Mouse (Mus musculus): ENCODE data around the gene Catsperb. TPM values are rescaled to one million over a fixed set of nuclear protein-coding genes. Genes with fewer than 3 reads are reported as not detected.
"Not testable (repeated sequence)": the region's sequence is repeated elsewhere in the genome, so short reads cannot be mapped to it uniquely, and the experiment has no call there.

The Catsperb gene
- not detected in 2 replicates for polyA plus RNA-seq (2015; fragmentation: Nextera tagmentation; extraction: Ambion mirVana)

DNA sequence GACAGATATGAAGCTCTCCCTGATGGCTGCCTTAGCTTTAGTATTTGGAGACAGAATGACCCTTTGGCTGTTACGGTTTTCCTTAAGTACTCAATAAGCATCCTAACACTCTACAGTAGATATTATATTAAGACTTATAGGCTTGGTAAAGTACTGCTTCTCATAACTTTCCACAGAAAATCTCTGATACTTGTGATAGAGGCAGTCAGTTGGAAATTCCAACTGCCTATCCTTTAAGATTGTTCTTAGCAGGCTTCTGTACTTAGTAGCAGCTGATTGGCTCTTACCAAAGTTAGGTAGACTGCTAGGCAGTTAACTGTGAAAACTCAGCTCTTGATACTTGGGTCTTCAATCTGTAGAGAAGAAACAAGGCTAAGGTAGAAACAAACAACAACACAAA is at the start of gene Catsperb:
Catsperb (plus strand) TSS at position 301 of the 400 bp plus-strand sequence.
- H3K27me3 ChIP-seq (replicated peaks); H3K9me3 ChIP-seq (replicated peaks); H3K4me3 ChIP-seq (replicated peaks); ATAC-seq (ENCODE audit: low FRiP score); H3K4me2 ChIP-seq; H3K27ac ChIP-seq (replicated peaks); H3K9ac ChIP-seq (replicated peaks); H3K36me3 ChIP-seq; H3K4me1 ChIP-seq: not testable (repeated sequence)
- 73% methylated on average over 1 of the region's 1 CpGs for WGBS

DNA sequence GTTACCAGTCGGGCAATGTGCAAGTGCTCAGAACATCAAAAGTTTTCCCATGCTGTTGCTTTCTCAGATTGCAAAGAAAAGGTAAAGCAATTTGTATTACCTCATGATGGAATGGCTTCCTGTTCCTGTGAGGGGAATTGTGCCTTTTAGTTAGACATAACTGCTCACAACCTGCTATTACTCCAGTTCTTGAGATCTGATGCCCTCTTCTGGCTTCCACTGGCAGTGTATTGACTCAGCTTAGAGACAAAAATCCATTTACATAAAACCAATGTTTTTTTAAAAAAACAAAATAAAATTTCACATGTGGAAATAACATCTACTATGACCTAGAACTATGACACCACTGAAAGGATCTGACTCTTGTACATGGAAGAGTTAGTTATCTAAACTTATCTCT is 43.0 kb upstream of the Catsperb start:
- not testable (repeated sequence) for H3K9me3 ChIP-seq (replicated peaks); H3K4me3 ChIP-seq (replicated peaks); H3K36me3 ChIP-seq; H3K27ac ChIP-seq (replicated peaks); H3K27me3 ChIP-seq (replicated peaks); ATAC-seq (ENCODE audit: low FRiP score); H3K4me2 ChIP-seq; H3K9ac ChIP-seq (replicated peaks); H3K4me1 ChIP-seq
- 89% methylated on average over 1 of the region's 1 CpGs for WGBS

DNA sequence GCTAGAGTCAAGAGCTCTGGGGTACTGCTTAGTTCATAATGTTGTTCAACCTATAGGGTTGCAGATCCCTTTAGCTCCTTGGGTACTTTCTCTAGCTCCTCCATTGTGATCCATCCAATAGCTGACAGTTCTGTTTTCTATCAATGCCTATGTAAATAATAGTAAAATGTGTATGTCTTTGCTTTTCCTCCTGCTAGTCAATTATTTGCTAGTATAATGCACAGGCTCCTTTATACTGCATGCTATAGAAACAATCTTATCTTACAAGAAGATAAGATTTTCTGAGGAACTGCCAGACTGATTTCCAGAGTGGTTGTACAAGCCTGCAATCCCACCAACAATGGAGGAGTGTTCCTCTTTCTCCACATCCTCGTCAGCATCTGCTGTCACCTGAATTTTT is 23.0 kb upstream of the Catsperb start:
- H3K27ac ChIP-seq (replicated peaks); H3K4me1 ChIP-seq; H3K4me2 ChIP-seq; H3K9ac ChIP-seq (replicated peaks); H3K4me3 ChIP-seq (replicated peaks); H3K9me3 ChIP-seq (replicated peaks); ATAC-seq (ENCODE audit: low FRiP score); H3K36me3 ChIP-seq; H3K27me3 ChIP-seq (replicated peaks): not testable (repeated sequence)
- no CpG with 5 or more reads among the region's 1 CpGs for WGBS

DNA sequence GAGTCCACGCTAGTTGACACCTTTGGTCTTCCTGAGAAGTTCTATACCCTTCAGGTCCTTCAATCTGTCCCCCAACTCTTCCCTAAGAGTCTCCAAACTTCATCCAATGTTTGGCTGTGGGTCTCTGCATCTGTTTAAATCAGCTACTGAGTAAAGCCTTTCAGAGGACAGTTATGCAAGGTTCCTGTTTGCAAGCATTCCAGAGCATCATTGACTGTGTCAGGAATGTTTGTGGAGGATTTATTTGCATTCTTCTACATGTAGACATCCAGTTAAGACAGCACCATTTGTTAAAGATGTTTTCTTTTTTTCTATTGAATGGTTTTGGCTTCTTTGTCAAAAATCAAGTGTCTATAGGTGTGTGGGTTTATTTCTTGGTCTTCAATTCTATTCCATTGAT is 21.7 kb downstream of the Catsperb start:
- 84% methylated on average over 1 of the region's 1 CpGs for WGBS
- no peaks in the 10 kb centered on the region for H3K4me1 ChIP-seq
- H3K27me3 ChIP-seq (replicated peaks) = no peaks in the 10 kb centered on the region
- H3K36me3 ChIP-seq = no peaks in the 10 kb centered on the region
- ATAC-seq (ENCODE audit: low FRiP score) = no peak
- no peak overlapping the region for H3K4me3 ChIP-seq (replicated peaks)
- H3K9ac ChIP-seq (replicated peaks) = no peak overlapping the region
- H3K4me2 ChIP-seq = no peak overlapping the region
- H3K9me3 ChIP-seq (replicated peaks) = no peaks in the 10 kb centered on the region
- H3K27ac ChIP-seq (replicated peaks) = no peak overlapping the region

DNA sequence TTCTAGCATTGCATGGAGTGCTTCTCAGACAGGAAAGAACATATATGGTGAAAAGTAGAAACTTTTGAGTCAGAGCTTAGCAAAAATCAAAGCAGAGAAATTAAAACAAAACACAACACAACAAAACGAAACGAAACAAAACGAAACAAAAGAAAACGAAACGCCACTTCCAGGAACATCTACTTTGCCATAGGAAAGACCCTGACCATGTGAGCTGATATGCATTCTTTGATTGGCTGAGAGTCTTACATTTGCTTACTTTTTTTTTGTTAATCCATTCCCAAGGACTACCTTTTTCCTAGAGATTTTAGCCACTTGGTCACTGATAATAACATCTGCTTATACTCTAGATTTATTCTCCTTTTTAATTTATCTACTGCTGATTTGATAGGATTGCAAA is 57.6 kb downstream of the Catsperb start:
- Histone ChIP-seq H3K27me3 (replicated peaks) (no peaks in the 10 kb centered on the region), H3K9ac (replicated peaks) (no peak overlapping the region), H3K9me3 (replicated peaks) (no peaks in the 10 kb centered on the region), H3K36me3 (no peaks in the 10 kb centered on the region), H3K4me3 (replicated peaks) (no peak overlapping the region), H3K27ac (replicated peaks) (no peak overlapping the region), H3K4me2 (no peak overlapping the region), H3K4me1 (no peaks in the 10 kb centered on the region)
- 93% methylated on average over 5 of the region's 5 CpGs for WGBS
- no peak for ATAC-seq (ENCODE audit: low FRiP score)

DNA sequence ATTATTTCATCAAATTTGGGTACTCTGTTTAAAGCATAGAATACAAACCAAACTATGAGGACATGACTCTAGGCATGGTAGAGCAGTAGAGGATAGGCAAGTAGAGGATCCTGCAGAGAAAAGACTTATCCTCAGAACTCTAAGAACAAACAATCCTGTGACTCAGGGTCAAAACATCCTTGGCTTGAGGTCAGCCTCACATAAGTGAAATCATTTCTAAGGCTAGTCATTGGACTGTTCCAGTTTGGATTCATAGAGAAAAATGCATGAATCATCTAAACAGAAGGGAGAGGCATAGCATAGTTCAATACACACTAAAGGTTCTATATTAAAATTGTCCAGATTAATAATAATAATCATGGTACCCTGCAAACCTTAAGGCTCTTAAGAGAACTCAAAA is 79.1 kb downstream of the Catsperb start:
- Histone ChIP-seq H3K4me1 (no peaks in the 10 kb centered on the region), H3K36me3 (no peaks in the 10 kb centered on the region), H3K9ac (replicated peaks) (no peak overlapping the region), H3K4me2 (no peak overlapping the region), H3K27ac (replicated peaks) (no peak overlapping the region), H3K4me3 (replicated peaks) (no peak overlapping the region), H3K9me3 (replicated peaks) (no peaks in the 10 kb centered on the region), H3K27me3 (replicated peaks) (no peaks in the 10 kb centered on the region)
- ATAC-seq (ENCODE audit: low FRiP score) = no peak

DNA sequence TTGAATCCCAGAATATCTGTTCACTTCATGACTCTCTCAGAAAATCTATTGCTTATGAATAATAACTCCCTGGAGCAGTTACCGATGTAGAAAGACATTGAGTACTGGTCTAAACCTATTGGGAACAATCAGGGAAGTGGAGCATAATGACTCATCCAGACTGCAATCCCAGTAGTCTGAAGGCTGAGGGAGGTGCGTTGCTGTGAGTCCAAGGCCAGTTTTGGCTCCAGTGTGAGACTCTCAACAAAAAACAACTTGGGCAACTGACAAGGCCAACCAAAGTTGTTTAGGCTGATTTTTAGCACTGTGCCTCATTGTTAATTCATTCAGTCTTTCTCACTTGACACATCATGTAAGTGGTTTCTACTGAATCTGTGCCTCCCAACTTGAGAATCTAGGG is 106.9 kb downstream of the Catsperb start:
- WGBS = 73% methylated on average over 2 of the region's 2 CpGs
- not testable (repeated sequence) for H3K9ac ChIP-seq (replicated peaks); H3K27me3 ChIP-seq (replicated peaks); ATAC-seq (ENCODE audit: low FRiP score); H3K4me1 ChIP-seq; H3K36me3 ChIP-seq; H3K27ac ChIP-seq (replicated peaks); H3K4me2 ChIP-seq; H3K9me3 ChIP-seq (replicated peaks); H3K4me3 ChIP-seq (replicated peaks)

DNA sequence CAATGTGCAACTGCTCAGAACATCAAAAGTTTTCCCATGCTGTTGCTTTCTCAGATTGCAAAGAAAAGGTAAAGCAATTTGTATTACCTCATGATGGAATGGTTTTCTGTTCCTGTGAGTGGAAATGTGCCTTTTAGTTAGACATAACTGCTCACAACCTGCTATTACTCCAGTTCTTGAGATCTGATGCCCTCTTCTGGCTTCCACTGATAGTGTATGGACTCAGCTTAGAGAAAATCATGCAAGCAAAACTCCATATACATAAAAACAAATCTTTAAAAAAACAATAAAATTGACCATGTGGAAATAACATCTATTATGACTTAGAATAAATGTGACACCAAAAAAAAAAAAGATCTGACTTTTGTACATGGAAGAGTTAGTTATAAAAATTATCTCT is 202.2 kb downstream of the Catsperb start:
- not testable (repeated sequence) for H3K27me3 ChIP-seq (replicated peaks)

DNA sequence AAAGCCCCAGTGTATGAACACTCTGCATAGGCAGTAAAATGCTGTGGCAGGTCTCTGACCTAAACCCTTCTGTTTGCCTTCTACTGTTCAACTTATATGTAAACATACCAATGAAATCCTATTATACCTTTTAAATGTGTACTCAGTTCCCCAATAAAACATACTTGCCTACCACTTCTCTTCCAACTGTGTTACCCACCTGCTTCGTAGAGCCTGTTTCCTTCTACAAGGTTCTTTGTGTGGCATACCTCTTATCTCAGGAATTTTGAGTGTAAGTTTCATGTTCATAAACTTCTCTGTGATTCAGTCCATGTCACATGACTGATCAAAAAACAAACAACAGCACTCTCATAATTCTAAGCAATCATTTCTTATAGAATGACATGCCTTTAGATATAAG is 228.7 kb downstream of the Catsperb start:
- Histone ChIP-seq H3K9me3 (replicated peaks) (no peaks in the 10 kb centered on the region), H3K4me3 (replicated peaks) (no peak overlapping the region), H3K27me3 (replicated peaks) (no peaks in the 10 kb centered on the region), H3K9ac (replicated peaks) (no peak overlapping the region), H3K36me3 (no peaks in the 10 kb centered on the region), H3K4me1 (no peaks in the 10 kb centered on the region), H3K4me2 (no peak overlapping the region), H3K27ac (replicated peaks) (no peak overlapping the region)
- no peak for ATAC-seq (ENCODE audit: low FRiP score)
- 95% methylated on average over 1 of the region's 1 CpGs for WGBS

More for the DNA sequence above, 202.2 kb downstream of the Catsperb start:
- H3K36me3 ChIP-seq; ATAC-seq (ENCODE audit: low FRiP score); H3K9ac ChIP-seq (replicated peaks); H3K4me2 ChIP-seq; H3K4me3 ChIP-seq (replicated peaks); H3K9me3 ChIP-seq (replicated peaks); H3K4me1 ChIP-seq; H3K27ac ChIP-seq (replicated peaks): not testable (repeated sequence)

DNA sequence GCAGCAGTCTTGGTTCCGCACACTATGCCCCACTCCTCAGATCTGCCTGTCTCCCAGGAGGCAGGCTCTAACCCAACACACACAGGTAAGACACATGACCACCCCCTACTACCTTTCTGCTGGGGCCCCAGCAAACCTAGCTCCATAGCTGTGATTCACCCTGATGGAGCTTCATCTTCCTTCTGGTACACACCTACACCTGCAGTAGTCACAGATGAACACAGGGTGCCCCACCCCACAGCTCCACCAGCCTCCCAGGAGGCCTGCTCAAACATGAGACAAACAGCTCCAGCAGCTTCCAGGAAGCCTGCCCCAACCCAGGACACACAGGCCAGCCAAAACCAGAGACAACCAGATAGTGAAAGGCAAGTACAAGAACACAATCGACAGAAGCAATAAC is 263.0 kb downstream of the Catsperb start:
- H3K27me3 ChIP-seq (replicated peaks) = no peaks in the 10 kb centered on the region
- H3K4me2 ChIP-seq = no peak overlapping the region
- H3K4me3 ChIP-seq (replicated peaks) = no peak overlapping the region
- no peaks in the 10 kb centered on the region for H3K9me3 ChIP-seq (replicated peaks)
- H3K27ac ChIP-seq (replicated peaks) = no peak overlapping the region
- 93% methylated on average over 2 of the region's 2 CpGs for WGBS
- H3K36me3 ChIP-seq = no peaks in the 10 kb centered on the region
- ATAC-seq (ENCODE audit: low FRiP score) = no peak
- no peaks in the 10 kb centered on the region for H3K4me1 ChIP-seq
- H3K9ac ChIP-seq (replicated peaks) = no peak overlapping the region

Small RNA genes within 50 kb of the gene (microRNA-seq; reads per million reads assigned to microRNA genes)
- not detected for gene Gm24542
